Mouse (Mus musculus): ENCODE results near the gene Gtpbp8.

Gtpbp8 gene

DNA sequence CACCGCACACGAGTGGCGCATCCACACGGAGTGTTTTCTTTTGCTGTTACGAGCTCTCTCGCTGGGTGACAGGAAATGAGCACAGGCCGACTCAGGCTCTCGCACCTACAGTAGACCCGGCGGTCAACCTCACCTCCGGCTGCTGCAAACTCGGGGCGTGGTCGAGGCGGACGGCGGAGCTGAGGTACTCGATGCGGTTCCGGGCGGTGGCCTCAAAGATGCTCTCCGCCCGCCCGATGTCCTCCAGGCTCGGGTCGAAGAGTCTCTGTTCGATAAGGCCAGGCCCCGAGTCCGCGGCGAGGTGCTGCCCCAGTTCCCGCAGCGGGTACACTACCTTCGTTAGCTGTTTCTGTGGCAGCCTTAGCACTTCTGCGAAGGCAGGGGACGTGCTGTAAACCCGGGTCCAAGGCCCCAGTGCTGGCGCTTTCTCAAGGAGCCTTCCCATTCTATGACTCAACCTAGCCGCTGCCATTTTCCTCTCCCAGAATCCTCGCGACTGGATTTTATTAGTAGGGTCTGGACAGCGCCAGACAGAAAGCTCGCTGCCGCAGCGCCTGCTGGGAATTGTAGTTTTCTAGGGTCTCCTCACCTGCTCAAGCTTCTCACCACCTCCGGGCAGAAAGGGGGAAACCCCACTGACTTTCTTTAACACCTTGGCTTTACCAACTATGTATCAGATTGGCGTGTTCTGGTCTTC is at the start of gene Gtpbp8:
Gene Gtpbp8, minus strand, starts transcription at position 498 of the 697 bp plus-strand sequence.
- peak; percentile 89 for DNase-seq (ENCODE audit: low read depth, low spot score)

GRCm38 (mm10) chr16:44794416-44794815 is 48.3 kb upstream of the Gtpbp8 start:
- DNase-seq (ENCODE audit: low read depth, low spot score), result no peak

- DNase-seq (ENCODE audit: low read depth, low spot score), result no peak
These were observed 40.8 kb upstream of the Gtpbp8 start for GRCm38 (mm10) chr16:44786934-44787333.

GRCm38 (mm10) chr16:44780751-44781150 is 34.6 kb upstream of the Gtpbp8 start:
- peak; percentile 32 for DNase-seq (ENCODE audit: low read depth, low spot score)

- no peak for DNase-seq (ENCODE audit: low read depth, low spot score)
These were observed 33.3 kb upstream of the Gtpbp8 start for GRCm38 (mm10) chr16:44779494-44779893.

DNA sequence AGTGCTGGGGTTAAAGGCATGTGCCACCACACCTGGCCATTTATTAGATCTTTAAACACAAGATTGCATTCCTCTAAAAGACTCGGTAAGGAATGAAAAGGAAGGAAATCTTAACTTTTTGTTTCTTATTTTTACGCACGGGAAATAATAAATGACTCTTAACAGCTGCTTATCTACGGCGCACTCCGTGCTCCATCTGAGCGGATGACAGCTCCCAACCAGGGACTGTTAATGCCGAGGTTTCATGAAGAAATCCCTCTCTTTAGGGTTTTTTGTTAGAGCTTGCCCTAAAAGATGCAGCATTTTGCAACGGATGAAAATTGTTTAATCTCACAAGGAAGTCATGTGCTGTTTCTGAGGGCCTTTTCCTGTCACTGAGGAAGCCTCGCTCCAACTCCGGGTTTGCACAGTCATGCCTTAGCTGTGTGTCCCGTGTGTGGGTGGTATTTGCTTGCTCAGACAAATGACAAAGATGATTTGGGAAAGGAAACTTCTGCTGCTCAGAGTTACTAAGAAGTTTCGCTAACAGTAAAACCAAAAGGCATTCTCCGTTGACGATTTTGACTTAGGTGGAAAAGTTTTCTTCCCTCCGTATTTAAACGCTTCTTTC is 32.5 kb upstream of the Gtpbp8 start:
- peak; percentile 75 for DNase-seq (ENCODE audit: low read depth, low spot score)

DNA sequence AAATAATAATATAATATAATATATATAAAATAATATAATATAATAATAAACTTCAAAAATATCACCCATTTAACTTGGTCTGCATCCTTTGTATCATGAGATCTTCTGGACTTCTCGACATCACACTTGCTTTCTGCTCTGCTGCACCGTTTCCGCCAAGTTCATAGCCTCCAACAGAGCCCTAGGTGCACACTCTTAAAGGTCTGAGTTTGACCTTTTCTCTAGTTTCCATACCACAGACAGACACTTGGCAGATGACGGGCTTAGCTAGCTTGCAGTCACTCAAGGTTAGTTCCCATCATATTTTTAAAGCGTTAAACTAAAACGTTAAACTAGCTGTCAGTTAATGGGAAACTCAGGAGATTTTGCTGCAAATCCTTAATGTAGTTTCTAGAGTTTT is 28.0 kb upstream of the Gtpbp8 start:
- DNase-seq (ENCODE audit: low read depth, low spot score), result peak; percentile 30

GRCm38 (mm10) chr16:44773673-44774072 is 27.5 kb upstream of the Gtpbp8 start:
- DNase-seq (ENCODE audit: low read depth, low spot score), result no peak

- peak; percentile 55 for DNase-seq (ENCODE audit: low read depth, low spot score)
These were observed 26.4 kb upstream of the Gtpbp8 start for GRCm38 (mm10) chr16:44772577-44772976.

GRCm38 (mm10) chr16:44767967-44768366 is 21.8 kb upstream of the Gtpbp8 start:
- DNase-seq (ENCODE audit: low read depth, low spot score), result peak; percentile 67

DNA sequence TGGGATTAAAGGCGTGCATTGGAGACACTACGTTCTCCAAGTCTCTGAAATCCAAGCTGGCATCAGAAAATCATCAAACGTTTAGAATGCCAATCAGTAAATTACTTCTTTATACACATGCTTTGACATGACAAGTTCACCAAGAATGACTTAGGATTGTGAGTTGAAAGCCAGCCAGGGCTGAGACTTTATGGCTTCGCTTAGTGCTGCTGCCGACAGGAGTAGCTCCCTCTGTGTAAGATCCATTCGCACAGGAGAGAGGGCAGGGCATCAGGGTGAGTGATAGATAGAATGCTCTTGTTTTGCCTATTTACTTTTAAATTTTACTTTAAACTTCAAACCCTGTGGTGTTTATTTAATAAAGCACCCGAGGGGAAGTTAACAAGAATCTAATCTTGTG is 21.3 kb upstream of the Gtpbp8 start:
- no peak for DNase-seq (ENCODE audit: low read depth, low spot score)

- peak; percentile 50 for DNase-seq (ENCODE audit: low read depth, low spot score)
These were observed 20.2 kb upstream of the Gtpbp8 start for GRCm38 (mm10) chr16:44766320-44766892.

- peak; percentile 65 for DNase-seq (ENCODE audit: low read depth, low spot score)
These were observed 19.6 kb upstream of the Gtpbp8 start, which contains the start of gene Cd200r1 for GRCm38 (mm10) chr16:44765555-44766319. TSS of gene Cd200r1 (plus strand) at chr16:44765736.

DNA sequence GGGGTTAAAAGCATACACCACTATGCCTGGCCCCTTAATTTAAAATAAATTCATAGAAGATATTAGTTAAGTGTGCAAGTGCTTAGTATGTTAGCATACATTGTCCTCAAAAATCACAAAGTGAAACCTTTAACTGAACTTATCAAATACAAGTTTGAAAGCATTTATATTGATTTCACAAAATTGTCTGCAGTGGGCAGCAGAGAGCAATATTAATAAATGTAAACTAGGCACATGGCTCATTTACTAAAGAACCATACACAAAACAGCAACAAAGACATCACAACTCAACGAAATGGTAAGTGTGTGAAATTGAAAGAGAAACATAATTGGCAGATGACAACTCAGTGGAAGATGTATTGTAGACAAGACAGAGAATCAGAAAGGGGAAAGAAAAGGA is 15.6 kb upstream of the Gtpbp8 start:
- peak; percentile 47 for DNase-seq (ENCODE audit: low read depth, low spot score)

DNA sequence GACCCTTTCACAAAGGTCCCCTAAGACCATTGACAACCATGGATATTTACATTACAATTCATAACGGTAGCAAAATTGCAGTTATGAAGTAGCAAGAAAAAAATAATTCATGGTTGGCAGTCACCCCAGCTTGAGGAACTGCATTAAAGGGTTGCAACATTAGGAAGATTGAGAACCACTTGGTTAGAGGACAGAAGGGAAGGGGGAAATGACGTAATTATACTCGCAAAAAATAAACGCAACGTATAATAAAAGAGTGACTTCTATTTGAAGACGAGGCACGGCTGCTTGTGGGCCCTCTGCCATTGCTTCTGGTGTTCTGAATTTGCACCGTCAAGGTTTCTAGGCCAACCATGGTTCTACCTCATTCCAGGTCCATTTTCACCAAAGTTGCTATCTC is 11.5 kb upstream of the Gtpbp8 start:
- no peak for DNase-seq (ENCODE audit: low read depth, low spot score)

GRCm38 (mm10) chr16:44748007-44748406 is 1.8 kb upstream of the Gtpbp8 start:
- peak; percentile 53 for DNase-seq (ENCODE audit: low read depth, low spot score)

GRCm38 (mm10) chr16:44745471-44745865 is 695 bp downstream of the Gtpbp8 start:
- no peak for DNase-seq (ENCODE audit: low read depth, low spot score)

- DNase-seq (ENCODE audit: low read depth, low spot score), result no peak
These were observed 3.4 kb downstream of the Gtpbp8 start for GRCm38 (mm10) chr16:44742753-44743152.

DNA sequence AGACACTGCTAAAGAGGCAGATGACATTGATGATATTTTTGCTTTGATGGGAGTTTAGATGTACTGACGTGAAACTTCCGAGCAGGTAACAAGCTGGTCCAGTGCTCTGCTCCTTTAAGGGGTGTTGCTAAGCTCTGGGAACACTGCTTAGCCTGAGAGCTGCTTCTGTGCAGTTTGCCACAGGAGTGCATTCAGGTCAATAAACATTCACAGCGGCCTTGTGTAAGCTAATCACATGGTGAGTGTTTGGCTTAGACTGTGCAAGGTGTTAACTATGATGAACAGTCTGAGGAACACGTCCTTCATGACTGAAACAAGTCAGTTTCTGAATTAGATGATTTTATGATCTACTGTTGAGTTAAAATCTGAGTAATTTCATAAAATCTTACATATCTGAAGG is 10.0 kb downstream of the Gtpbp8 start:
- DNase-seq (ENCODE audit: low read depth, low spot score), result no peak

DNA sequence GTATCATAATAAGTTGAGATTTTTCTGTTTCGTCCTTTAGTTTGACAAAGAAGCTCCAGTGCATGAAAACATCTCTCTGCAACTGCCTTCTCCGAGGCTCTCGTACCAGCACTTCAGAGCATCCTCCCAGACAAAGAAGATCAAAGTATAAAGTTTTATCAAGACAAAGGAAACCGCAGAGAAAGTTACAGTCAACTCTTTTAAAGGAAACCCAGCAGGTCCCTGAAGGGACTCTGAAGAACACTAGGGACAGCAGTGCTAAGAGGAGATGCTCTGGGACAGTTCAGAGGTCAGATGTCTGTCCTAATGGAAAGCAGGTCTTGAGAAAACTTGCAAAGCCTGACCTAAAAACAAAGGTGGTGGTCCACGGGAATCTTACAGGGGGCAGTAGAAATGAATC is 10.5 kb downstream of the Gtpbp8 start:
- DNase-seq (ENCODE audit: low read depth, low spot score), result peak; percentile 75

GRCm38 (mm10) chr16:44734059-44734458 is 12.1 kb downstream of the Gtpbp8 start:
- peak; percentile 60 for DNase-seq (ENCODE audit: low read depth, low spot score)

DNA sequence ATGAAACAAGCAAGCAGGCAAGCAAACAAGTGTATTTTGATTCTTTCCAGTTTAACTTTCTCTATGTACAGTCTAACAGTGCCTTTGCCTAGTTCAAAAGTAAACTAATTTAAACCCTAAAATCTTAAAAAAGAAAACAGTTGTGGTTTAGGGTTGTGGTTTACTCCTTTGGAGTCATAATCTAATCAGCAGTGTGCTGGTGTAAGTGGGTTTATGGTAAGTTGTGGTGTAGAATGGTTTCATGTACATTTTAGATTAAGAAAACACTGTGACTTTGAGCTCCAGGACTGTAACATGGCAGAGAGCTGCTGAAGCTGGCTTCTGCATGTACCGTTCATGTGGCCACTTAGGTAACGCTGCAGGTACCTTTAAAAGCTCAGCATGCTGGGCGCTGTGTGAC is 18.6 kb downstream of the Gtpbp8 start:
- peak; percentile 50 for DNase-seq (ENCODE audit: low read depth, low spot score)

Data from CD4-positive helper T cell, adult 2 months (primary cell).